Mouse (Mus musculus): Measurements from ENCODE around the gene Arl4c.
"Not testable (repeated sequence)": the region's sequence is repeated elsewhere in the genome, so short reads cannot be mapped to it uniquely, and the experiment has no call there.

Gene Arl4c

DNA sequence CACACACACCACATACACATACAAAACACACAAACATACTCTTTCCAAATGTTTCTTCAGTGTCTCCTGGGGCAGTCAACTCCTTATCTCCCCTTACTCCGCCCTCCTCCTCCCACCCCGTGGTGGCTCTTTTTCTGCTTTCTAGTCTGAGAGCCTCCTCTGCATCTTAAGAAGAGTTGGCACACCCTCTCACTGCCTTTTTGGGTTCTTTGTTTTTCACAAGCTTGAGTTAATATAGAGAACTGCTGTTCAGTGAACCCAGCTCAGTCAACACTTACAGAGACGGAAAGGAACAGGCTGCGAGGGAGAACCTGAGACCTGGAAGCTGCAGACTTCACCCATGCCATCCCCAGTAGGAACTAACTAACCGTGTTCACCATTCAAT is 45.9 kb downstream of the Arl4c start:
- DNase-seq (ENCODE audit: low read depth, low spot score): no peak

DNA sequence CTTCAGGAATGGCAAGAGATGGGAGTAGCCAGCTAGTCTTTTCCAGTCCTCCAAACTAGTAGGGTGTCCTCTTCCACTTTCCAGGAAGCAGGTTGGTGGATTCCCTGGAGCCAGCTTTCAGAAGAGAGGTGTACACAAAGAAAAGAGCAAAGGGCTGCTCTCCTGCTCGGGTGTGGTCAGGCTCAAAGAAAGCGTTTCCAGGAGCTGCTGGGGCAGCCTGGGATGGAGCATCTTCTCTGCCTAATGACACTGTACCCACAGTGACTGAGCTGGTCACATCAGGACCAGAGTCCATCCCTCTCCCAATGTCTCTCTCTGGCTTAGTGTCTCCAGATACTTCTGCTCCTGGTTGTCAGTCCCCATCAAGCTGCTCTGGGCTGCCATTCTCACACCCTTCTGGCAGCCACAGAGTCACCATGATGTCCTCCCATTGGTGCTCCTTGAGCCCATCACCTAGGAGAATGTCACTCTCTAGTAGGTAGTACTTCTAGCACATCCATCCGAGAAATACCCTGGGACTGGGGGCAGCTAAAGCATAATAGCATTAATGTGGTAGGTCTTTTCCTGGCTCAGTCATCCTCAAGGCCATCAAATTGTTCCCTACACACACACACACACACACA is 46.4 kb downstream of the Arl4c start:
- DNase-seq (ENCODE audit: low read depth, low spot score): no peak

DNA sequence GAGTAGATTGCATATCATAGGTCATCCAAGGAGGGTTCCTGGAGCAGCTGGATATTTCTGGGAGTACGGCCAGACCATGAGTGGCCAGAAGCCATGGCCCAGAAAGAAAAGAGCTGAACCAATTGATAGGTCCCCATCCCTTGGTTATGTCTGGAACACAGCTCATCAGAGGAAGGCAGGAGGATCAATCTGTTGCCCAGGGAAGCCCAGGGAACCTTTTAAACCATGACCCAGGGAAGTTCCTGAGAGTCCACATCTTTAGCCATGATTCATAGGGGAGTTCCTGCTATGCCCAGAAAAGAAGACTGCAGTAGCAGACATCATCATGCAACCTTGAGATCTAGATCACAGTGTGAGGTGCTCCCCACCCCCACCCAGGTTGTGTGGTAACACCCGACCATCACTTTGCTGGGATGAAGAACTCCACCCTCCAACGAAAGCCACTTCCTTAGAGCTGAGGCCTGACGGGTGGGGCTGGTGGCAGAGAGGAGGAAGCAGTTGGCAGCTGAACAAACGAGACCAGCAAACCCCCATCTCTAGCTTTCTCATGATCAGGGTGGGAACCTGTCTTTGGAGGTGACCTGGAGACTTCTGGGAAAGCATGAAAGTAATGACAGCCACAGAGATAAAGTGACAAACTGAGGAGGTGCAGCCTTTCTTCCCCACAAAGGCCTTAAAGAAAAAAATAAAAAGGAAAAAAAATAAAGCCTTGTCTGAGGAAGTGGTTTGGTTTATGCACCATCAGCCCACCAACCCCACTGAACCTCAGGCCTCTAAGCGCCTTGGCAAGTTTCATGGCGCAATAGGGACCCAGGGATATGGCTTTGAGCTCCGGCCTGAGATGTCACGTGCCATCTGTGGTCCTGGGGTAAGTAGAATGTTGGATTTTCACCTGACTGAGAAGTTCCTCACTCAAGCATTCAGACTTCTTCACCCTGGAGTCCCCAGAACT is 47.2 kb downstream of the Arl4c start:
- DNase-seq (ENCODE audit: low read depth, low spot score): no peak

DNA sequence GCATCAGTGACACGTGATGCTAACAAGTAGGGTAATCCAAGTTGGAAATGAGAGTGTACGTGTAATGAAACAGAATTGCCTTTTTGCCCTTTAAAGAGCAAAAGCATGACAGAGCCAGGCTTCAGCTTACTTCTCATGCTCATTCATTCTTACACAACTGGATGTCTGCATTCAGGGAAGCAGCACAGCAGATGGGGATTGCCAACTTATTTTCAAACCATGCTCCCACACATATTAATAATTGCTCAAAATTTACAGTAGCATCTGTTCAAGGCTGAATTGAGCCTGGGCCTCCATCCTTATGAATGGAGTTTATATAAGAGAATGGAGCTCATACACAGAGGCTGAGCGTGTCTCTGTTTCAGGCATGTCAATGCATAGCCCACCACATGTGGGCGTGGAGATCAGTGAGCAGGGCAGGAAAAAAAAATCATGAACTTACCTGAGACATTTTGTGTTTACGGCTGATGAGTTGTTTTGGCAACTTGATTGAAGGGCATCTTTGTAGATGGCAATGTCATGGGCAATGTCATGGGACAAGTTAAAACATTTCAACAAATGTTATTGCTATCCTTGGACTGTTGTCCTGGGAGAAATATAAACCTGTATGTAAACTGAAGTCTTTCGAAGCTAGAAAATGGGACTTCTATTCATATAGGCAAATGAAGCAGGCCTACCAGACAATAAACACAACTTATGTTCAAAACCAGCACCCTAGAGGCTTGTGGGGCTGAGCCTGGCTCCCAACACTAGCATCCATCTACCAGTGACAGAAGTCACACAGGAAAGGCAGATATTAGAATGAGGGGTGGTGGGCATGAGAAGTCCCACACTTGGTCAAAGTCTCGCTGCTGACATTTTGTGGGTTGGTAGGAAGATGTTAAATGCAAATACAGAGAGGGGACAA is 48.2 kb downstream of the Arl4c start:
- DNase-seq (ENCODE audit: low read depth, low spot score): no peak

DNA sequence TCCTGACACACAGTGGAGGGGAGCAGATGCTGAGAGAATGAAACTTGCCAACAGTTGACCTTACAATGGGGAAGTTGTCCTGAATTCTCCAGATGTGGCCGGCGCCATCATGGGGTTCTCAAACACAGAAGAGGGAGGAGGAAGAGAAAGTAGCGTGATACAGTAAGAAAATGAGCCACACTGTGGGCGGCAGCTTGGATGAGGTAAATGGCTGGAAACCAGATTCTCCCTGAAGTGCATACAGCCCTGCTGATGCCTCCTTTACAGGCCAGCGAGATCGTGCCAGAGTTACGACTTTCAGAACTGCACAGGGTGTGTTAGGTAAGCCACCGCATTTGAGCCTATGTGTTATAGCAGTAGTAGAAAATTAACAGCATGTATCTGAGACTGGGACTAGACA is 49.3 kb downstream of the Arl4c start:
- no peak for DNase-seq (ENCODE audit: low read depth, low spot score)

DNA sequence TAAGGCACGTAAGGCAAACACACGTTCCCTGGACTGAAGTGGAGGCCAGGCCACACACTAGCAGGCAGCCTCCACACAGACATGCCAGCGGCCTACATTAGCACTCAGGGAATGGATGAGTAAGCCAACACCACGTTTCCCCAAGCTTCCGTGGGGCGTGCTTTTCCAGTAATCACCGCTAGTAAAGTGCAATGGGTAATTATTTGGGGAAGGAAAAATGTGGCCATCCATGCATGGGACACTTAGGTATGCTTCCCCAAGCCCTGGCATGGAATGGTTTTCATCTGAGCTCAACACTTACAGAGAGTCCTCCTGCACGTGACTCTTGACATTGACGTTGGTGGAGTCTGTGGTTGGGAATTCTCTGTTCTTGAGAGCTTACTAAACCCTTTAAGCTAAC is 50.4 kb downstream of the Arl4c start:
- no peak for DNase-seq (ENCODE audit: low read depth, low spot score)

DNA sequence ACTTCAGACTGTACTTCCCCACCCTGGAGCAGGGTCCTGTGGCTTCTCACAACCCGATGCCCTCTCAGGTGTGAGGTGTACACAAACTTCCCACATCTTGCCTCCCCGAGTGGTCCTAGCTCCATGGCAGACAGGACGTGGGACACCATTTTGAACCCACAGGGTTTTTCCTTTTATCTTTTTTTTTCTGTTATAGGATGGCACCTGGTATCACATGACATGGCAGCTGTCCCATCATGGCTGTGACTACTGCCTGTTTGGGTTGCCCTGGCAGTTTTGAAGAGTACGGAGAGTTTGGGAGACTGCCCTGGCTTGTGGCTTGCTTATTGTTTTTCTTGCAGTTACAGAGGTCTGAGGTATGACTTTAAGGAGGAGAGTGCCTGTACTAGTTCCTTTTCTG is 53.3 kb downstream of the Arl4c start:
- no peak for DNase-seq (ENCODE audit: low read depth, low spot score)

DNA sequence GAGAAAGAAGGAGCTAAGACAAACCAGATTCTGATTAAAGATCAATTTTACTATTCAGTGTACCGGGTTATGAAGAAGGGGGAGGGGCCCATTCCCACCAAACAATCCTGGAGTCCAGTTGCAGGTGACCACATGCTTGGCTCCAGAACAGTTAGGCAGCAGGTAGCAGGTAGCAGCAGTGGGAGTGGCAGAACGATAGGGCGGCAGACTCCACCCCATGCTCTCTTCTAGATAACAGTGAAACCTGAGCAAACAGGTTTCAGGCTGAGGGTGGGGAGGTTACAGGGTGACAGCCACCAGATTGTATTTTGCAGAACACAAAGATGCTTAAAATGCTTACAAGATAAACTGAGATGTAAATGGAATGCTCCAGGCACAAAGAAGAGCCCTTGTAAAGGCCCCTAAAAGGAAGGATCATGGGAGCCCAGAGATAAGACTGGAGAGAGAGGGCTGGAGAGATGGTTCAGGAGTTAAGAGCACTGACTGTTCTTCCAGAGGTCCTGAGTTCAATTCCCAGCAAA is 56.4 kb downstream of the Arl4c start:
- no peak for DNase-seq (ENCODE audit: low read depth, low spot score)

DNA sequence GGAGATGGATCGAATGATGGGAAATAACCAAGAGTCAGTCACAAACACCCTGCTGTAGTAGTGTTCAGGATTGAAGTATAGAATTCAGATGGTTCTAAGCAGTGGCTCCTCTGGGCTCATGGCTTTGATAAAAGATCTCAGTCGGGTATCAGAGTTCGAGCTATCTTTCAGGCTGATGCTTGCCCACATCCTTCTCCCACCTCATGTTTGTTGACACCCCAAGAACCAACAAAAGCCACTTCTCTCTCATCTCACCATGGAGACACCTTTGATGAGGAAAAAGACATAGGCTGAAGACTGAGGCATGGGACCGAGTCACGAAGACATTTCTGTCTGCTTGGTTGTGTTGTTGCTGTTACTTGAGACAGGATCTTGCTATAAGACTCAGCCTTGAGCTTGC is 57.6 kb downstream of the Arl4c start:
- DNase-seq (ENCODE audit: low read depth, low spot score): no peak

DNA sequence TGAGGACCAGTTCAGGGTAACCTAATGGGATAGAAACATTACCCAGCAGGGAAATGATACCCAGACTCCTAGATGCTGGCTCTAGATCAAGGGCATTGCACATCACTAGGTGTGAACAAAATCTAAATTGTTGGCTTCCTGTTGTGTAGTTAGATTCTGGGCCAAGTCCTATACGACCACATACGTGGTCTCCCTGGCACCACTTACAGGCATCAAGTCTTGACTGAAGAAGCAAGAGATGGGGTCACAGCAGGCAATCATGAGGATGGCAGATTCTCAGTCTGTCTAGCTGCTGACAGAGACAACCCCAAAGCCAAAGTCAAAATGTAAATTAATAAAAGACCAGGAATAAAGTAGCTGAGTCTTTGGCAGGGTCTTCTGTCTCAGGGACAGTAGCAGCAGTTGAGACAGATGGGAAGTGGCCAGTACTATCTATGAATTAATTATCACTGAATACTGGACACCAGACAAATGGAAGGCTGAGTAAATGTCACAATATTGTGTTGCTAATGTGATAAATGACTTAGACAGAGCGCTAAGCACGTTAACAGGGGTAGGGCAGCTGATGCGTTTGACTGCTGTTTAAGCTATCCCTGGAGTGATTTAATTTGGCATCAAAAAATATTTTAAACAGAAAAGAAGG is 58.7 kb downstream of the Arl4c start:
- DNase-seq (ENCODE audit: low read depth, low spot score): no peak

DNA sequence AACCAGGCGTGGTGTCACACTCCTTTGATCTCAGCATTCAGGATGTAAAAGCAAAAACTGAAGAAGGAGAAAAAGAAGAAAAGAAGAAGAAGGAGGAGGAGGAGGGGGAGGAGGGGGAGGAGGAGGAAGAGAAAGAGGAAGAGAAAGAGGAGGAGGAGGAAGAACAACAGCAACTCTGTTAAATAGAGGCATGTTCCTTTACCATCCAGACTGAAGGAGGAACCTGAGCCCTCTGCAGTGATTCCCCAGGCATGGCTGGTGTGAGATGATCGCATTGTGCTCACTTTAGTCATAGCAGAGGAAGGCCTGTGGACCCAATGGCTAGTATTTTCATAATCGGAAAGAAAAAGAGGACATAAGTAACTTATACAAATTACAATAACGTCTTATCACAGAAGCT is 59.3 kb downstream of the Arl4c start:
- DNase-seq (ENCODE audit: low read depth, low spot score): no peak

DNA sequence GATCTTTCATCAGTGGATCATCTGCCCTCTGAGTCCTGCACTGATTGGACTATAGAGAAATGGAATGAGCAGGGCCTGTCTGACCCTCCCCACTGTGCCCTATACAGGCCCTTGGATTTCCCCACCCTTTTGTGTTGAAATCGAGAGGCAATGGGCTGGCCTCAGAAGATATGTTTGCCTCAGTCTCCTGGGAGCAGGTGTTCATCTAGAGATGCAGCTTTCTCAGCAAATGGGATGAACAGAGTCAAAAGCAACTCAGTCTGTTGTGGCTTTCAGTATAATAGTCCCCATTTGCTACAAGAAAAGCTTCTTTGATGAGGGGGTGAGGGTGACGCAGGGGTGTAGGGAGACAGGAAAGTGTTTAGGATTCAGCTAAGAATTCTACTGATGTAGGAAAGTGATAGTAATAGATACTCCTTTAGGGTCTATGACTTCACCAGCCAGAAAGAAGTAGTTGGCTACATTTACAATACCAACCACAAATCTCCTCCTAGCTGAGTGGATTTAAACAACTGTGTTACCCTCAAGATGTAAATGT is 60.3 kb downstream of the Arl4c start:
- no peak for DNase-seq (ENCODE audit: low read depth, low spot score)

DNA sequence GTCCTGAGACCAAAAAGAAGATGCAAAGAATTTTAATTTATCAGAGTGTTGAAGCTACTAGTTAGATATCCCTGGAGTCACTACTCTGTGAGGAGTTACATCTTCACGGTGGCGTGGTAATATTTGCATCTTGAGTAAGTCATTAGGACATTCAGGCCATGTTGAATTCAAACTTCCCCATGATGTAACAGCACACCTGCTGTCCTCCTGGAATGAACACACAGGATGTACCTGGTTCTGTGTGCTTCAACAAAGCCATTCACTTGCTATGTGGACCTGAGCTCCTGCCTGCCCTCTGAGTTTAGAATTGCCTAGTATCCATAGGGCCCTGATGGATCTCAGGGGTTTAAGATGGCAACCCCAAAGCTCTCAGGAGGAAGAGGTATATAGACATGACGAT is 60.8 kb downstream of the Arl4c start:
- DNase-seq (ENCODE audit: low read depth, low spot score): no peak

DNA sequence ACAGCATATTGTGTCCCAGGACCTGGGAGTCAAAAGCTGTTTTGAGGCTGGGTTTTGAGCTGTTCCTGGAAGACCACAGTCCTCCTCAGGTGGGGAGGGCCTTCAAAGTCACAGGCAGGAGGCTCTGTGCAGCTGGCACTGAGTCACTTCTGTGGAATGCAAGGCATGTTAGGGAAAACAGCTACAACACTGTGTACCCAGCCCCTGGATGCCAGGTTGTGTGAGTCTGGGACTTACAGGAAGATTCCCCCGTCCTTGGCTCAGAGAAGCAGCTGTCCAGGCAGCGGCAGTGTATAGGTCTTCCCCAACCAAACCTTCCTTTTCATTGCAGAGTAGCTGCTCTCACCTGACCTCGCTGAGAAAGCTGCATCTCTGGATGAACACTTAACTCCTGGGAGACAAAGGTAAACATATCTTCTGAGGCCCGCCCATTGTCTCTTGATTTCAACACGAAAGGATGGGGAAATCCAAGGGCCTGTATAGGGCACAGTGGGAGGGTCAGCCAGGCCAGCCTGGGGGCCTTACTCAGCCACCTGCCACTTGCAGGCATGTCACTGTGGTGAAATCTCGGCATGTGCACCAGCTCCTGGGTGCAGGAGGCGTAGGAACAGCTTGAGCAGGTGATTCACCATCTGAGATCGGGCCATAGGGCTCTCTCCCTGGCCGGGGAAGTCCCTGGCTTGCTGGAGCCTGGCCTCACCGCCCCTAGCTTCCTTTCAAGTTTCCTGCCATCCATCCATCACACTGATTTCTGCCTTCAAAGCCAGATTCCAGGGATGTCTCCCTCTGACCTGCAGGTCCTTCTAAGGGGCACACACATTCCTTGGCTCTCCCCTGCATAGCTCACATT is 62.4 kb downstream of the Arl4c start:
- DNase-seq (ENCODE audit: low read depth, low spot score): no peak

DNA sequence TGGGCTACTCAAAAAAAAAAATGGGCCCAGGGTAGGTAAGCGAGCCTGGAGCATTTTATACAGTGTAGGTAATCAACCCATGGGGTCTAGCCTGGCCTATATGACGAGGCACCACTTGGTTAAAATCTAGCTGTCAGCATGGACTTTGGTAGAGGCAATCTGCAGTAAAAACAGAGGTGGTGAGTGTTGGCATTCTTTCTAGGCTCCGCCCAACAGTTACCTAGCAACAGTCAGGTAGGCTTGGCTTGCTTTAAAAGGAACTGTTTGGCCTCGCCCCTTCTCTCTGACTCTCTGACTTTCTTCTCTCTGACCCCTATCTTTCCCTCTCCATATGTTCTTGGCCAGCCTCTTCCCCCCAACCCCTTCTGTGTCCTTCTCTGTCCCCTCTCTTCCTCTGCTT is 63.4 kb downstream of the Arl4c start:
- DNase-seq (ENCODE audit: low read depth, low spot score): no peak

DNA sequence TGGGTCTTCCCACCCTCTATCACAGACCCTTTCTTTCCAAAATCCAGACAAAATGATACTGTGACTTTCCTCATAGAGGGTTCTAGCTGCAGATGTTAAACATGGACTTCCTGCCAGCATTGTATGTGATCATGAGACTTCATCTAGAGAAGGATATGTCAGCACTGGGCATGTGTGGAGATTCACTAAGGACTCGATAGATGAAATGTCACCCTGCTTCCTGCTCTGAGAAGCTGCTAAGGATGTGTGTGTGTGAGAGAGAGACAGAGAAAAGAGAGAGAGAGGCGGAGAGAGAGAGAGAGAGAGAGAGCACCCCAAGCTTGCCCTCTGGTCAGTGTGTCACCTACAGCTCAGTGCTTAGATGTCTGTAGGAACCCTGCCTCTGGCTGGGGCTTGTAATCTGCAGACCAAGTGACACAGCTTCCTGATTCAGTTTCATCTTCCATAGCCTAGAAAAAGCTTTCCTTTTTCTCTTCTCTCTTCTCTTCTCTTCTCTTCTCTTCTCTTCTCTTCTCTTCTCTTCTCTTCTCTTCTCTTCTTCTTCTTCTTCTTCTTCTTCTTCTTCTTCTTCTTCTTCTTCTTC is 65.4 kb downstream of the Arl4c start:
- DNase-seq (ENCODE audit: low read depth, low spot score): not testable (repeated sequence)

DNA sequence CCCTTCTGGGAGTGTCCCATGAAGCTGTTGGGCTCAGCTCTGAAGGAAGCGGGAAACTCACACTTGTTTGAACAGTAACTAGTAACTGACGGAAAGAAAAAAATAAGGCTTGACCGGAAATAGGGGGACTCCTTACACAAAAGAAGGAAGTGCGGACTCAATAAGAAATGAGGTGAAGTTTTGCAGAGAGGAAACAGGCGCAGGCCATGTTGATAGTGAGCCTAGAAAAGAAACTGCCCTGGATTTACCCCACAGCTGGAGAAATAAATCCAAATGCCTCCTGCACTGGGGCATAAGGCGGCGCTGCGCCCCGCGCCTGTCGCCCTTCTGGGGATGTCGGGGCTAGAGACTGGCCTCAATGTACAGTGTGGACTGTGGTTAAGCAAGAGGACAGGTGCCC is 66.4 kb downstream of the Arl4c start:
- no peak for DNase-seq (ENCODE audit: low read depth, low spot score)

DNA sequence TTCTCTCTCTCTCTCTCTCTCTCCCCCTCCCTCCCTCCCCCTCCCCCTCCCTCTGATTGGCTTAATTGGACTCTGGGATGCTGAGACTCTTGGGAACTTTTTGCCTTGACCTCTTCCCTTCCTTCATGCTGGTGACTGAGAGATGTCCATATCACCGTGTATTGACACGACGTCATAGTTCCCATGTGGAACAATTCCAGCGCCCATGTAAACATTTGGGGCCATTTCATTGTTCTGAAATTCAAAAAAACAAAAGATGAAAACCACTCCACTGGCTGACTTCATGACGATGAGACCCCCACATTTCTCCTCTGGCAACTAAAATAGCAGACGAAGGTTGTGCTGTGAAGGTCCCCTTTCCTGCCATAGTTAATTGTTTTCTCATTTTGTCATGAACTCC is 69.2 kb downstream of the Arl4c start:
- DNase-seq (ENCODE audit: low read depth, low spot score): no peak

DNA sequence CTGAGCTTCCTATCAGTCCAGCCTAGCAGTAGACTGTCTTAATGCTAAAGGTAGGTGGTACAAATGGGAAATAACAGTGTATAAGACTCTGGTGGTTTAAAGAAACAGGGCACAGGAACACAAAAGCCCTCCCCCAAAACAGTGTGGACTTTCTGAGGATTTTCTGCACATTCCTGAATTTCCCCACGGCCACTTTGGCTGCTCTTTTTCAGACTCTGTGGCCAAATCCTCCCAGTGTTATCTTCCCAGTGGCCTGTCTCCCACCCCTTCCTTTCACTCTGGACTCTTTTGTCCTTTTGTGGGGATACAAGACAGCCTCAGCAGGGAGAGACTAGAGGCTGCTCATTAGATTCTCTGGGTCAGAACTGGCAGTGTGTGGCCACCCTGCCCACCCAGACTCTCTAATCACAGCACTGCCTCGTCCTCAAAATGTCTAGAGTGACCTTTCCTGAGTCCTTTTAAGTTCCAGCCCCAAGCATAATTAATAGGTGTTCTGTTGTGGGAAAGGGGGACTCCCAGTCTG is 72.0 kb downstream of the Arl4c start:
- no peak for DNase-seq (ENCODE audit: low read depth, low spot score)

DNA sequence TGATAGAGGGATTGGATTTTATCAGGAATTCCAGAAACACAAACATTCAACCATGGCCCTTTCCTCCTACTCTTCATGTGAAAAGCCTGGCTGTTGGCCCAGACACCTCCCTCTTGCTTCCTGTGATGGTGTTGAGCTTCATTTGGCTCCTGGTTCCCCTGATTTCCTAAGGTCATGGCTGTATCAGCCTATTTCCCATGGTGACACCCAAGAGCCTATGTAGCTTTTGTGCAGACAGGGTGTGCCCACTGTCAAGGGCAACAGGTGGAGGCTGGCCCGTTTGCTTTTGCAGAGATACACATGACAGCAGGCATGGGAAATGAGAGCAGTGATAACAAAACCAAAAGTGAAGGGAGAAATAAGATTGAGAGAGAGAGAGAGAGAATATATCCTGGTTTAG is 76.8 kb downstream of the Arl4c start:
- no peak for DNase-seq (ENCODE audit: low read depth, low spot score)

Data from brain, embryonic 18.5 days (tissue).